Mouse (Mus musculus): ENCODE data around the gene Nfya.

- TF ChIP-seq MEF2A (IDR thresholded peaks at IDR 0.05; ENCODE audit: borderline replicate concordance, low read depth, low read length) (no peak), CTCF (conservative IDR thresholded peaks at IDR 0.05 in 1 of 2, IDR thresholded peaks at IDR 0.05 in 1 of 2; ENCODE audit: low read depth in 2 of 2, low read length in 2 of 2) (no peak), ZMIZ1 (IDR thresholded peaks at IDR 0.05; ENCODE audit: low read depth, low read length) (no peak), ZC3H11A (IDR thresholded peaks at IDR 0.05; ENCODE audit: low read depth, low read length) (no peak), KAT2A (IDR thresholded peaks at IDR 0.05; ENCODE audit: insufficient replicate concordance, low read length) (no peak), GABPA (IDR thresholded peaks at IDR 0.05; ENCODE audit: insufficient replicate concordance, low read depth, low read length) (no peak)
These were observed 36.7 kb downstream of the Nfya start for GRCm38 (mm10) chr17:48372987-48373386.
